Mouse (Mus musculus): ENCODE measurements around the gene Gm32742. TPM values are rescaled to one million over a fixed set of nuclear protein-coding genes. Genes with fewer than 3 reads are reported as not detected.

The Gm32742 gene
- polyA plus RNA-seq (2014; fragmentation: Illumina TruSeq; extraction: RNeasy Lipid Tissue Mini Kit (QIAGEN cat#74804); ENCODE audit: low replicate concordance) = 0.82 TPM

DNA sequence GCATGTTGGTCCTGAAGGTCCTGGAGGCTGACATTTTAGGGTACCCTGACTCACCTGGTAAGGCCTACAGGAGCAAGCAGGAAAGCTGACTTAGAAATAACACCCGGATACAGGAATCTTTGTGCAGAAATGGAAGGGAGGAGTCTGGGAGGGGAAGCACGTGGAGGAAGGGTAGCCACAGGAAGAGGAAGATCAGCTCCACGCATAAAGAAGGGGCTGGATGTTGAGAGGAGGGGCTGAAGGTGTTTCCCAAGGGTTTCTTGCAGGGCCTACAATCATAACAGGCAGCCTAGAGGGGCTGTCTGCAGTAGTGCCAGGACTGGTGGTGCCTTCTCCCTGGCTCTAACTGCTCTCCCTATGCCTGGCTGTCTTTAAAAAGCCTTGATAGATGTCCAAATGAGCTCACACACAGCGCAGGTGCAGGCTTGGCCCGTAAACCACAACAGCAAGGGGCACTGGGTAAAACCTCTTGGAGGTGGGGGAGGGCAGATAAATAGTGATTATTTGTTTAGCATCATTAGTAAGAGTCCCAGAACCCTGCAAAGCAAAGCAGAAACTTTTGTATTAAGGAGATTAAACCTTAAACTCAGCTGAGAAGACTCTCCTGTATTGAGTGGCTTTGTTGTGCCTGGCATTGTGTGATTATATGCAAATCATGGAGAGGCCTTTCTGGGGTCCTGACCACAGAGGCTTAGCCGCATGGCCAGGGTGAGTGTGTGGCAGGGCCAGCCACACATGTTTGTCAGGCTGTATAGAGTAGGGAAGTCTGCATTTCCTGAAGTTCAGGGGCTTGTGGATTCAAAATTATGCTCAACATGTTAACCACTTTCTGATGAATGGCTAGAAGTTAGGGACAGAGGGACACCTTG lies at the start of gene Gm32742:
Gm32742 (minus strand) TSS at position 206 of the 869 bp plus-strand sequence.

GRCm38 (mm10) chr9:51213023-51213728 lies 47.9 kb upstream of the Gm32742 start, which contains the start of gene Pou2af1:
Gene Pou2af1 (plus strand): TSS chr9:51213708.

GRCm38 (mm10) chr9:51101756-51102425 lies 63.4 kb downstream of the Gm32742 start, which contains the start of gene 4833427G06Rik:
Gene 4833427G06Rik (minus strand): TSS chr9:51102078.

Other genes with a start within 250 kb of the Gm32742 start
- 5.9 TPM for gene Sik2, start 156.4 kb downstream of the Gm32742 start, polyA plus RNA-seq (2014; fragmentation: Illumina TruSeq; extraction: RNeasy Lipid Tissue Mini Kit (QIAGEN cat#74804); ENCODE audit: low replicate concordance)
- not detected for gene Btg4, start 104.6 kb downstream of the Gm32742 start, polyA plus RNA-seq (2014; fragmentation: Illumina TruSeq; extraction: RNeasy Lipid Tissue Mini Kit (QIAGEN cat#74804); ENCODE audit: low replicate concordance)
- gene Layn, start 88.4 kb downstream of the Gm32742 start, polyA plus RNA-seq (2014; fragmentation: Illumina TruSeq; extraction: RNeasy Lipid Tissue Mini Kit (QIAGEN cat#74804); ENCODE audit: low replicate concordance) = 0.48 TPM
- gene 4833427G06Rik, start 63.4 kb downstream of the Gm32742 start, polyA plus RNA-seq (2014; fragmentation: Illumina TruSeq; extraction: RNeasy Lipid Tissue Mini Kit (QIAGEN cat#74804); ENCODE audit: low replicate concordance) = not detected
- gene Pou2af1, start 48.2 kb upstream of the Gm32742 start, polyA plus RNA-seq (2014; fragmentation: Illumina TruSeq; extraction: RNeasy Lipid Tissue Mini Kit (QIAGEN cat#74804); ENCODE audit: low replicate concordance) = 27.3 TPM
- gene Colca2, start 113.1 kb upstream of the Gm32742 start, polyA plus RNA-seq (2014; fragmentation: Illumina TruSeq; extraction: RNeasy Lipid Tissue Mini Kit (QIAGEN cat#74804); ENCODE audit: low replicate concordance) = 4.6 TPM
- 17.3 TPM for gene 1810046K07Rik, start 163.4 kb upstream of the Gm32742 start, polyA plus RNA-seq (2014; fragmentation: Illumina TruSeq; extraction: RNeasy Lipid Tissue Mini Kit (QIAGEN cat#74804); ENCODE audit: low replicate concordance)